Mouse (Mus musculus): ENCODE data around the gene Cmc1. TPM values are rescaled to one million over a fixed set of nuclear protein-coding genes. Genes with fewer than 3 reads are reported as not detected.

Gene Cmc1
- total and polyA plus RNA-seq, 3 experiments = 17.1 to 21.6 (median 18.0) TPM

DNA sequence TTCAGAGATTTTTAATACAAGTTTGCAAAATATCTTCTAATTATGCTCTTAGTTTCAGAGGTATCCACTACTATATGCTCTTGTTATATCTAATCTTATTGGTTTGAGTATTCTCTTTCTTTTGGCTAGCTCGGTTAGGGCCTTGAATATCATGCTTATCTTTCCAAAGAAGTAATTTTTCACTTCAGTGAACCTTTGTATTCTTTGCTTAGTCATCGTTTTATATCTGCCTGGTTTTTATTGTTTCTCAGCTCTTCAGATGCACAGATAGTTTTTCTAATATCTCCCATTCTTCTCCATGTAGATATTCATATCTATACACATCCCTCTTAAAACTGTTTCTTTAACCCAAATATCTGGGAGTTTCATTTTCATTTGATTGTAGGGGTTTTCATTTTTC, 125.0 kb downstream of the Cmc1 start:
- no peak overlapping the region for H3K9ac ChIP-seq (ENCODE audit: insufficient read depth, low read depth)
- no peaks in the 10 kb centered on the region for H3K36me3 ChIP-seq (replicated peaks in 1 of 2; ENCODE audit: control insufficient read depth in 1 of 2, insufficient read depth in 1 of 2, low read length in 1 of 2)
- dilution Hi-C loops (cut with MboI; ENCODE audit: extremely low pct_ligation_motif_present, extremely low pct_unique_long_range_greater_than_20kb, low sequenced_read_pairs) (no loop called here), in situ Hi-C loops (cut with MboI; ENCODE audit: low pct_ligation_motif_present, low pct_unique_long_range_greater_than_20kb, low sequenced_read_pairs) (no loop called here)
- no peaks in the 10 kb centered on the region for H3K4me1 ChIP-seq (ENCODE audit: control insufficient read depth in 1 of 2, insufficient read depth in 2 of 2)
- H3K4me2 ChIP-seq (ENCODE audit: insufficient read depth, low read depth, poor library complexity, severe bottlenecking) = no peak overlapping the region
- no peaks in the 10 kb centered on the region for H3K79me2 ChIP-seq (replicated peaks; ENCODE audit: control insufficient read depth, extremely low read depth, insufficient read depth, poor library complexity, severe bottlenecking)
- H3K27ac ChIP-seq (ENCODE audit: insufficient read depth, low read depth) = no peak overlapping the region
- H3K27me3 ChIP-seq (replicated peaks) = no peaks in the 10 kb centered on the region
- TF ChIP-seq PAX5 (IDR thresholded peaks at IDR 0.05; ENCODE audit: low read length) (no peak), IRF4 (IDR thresholded peaks at IDR 0.05; ENCODE audit: low read depth, low read length) (no peak), NELFE (IDR thresholded peaks at IDR 0.05; ENCODE audit: low read depth, low read length) (no peak), MAZ (IDR thresholded peaks at IDR 0.05; ENCODE audit: low read depth, low read length) (no peak), CTCF (conservative IDR thresholded peaks at IDR 0.05 in 1 of 2, IDR thresholded peaks at IDR 0.05 in 1 of 2; ENCODE audit: low read depth in 2 of 2, low read length in 2 of 2) (no peak), UBTF (IDR thresholded peaks at IDR 0.05; ENCODE audit: low read depth, low read length) (no peak), MEF2A (IDR thresholded peaks at IDR 0.05; ENCODE audit: borderline replicate concordance, low read depth, low read length) (no peak), MYC (IDR thresholded peaks at IDR 0.05; ENCODE audit: low read depth, low read length) (no peak), POLR2AphosphoS2 (IDR thresholded peaks at IDR 0.05; ENCODE audit: low read depth, low read length) (no peak), ZC3H11A (IDR thresholded peaks at IDR 0.05; ENCODE audit: low read depth, low read length) (no peak), GABPA (IDR thresholded peaks at IDR 0.05; ENCODE audit: insufficient replicate concordance, low read depth, low read length) (no peak), HCFC1 (IDR thresholded peaks at IDR 0.05; ENCODE audit: low read depth, low read length) (no peak), RCOR1 (conservative IDR thresholded peaks at IDR 0.05; ENCODE audit: low read depth, low read length) (no peak), POLR2A (IDR thresholded peaks at IDR 0.05; ENCODE audit: low read depth, low read length) (no peak), ZMIZ1 (IDR thresholded peaks at IDR 0.05; ENCODE audit: low read depth, low read length) (no peak), SIN3A (IDR thresholded peaks at IDR 0.05; ENCODE audit: low read length) (no peak)
- no peak overlapping the region for H3K4me3 ChIP-seq (replicated peaks in 1 of 3; ENCODE audit: low read depth in 2 of 3, low read length in 2 of 3, poor library complexity in 1 of 3)
- no peak for DNase-seq (ENCODE audit: extremely low read depth)
- no peaks in the 10 kb centered on the region for H3K9me3 ChIP-seq (replicated peaks; ENCODE audit: low read length)

Other genes starting within 250 kb of the Cmc1 start
- gene Azi2, start 109.7 kb downstream of the Cmc1 start, total RNA-seq (2012; rRNA removed) = 25.4 and 29.5 TPM in 2 replicates
- 52.6 and 60.6 TPM in 2 replicates for gene Azi2, start 109.7 kb downstream of the Cmc1 start, total RNA-seq (2014; rRNA removed)
- gene Azi2, start 109.7 kb downstream of the Cmc1 start, polyA plus RNA-seq (2012; ENCODE audit: insufficient read length, low read depth) = 32.4 and 32.6 TPM in 2 replicates